Mouse (Mus musculus): Measurements from ENCODE around the gene Gm4724. TPM values are rescaled to one million over a fixed set of nuclear protein-coding genes. Genes with fewer than 3 reads are reported as not detected.

The Gm4724 gene
- polyA plus RNA-seq (2017; shearing (Covaris generic)), result 13.8 TPM

DNA sequence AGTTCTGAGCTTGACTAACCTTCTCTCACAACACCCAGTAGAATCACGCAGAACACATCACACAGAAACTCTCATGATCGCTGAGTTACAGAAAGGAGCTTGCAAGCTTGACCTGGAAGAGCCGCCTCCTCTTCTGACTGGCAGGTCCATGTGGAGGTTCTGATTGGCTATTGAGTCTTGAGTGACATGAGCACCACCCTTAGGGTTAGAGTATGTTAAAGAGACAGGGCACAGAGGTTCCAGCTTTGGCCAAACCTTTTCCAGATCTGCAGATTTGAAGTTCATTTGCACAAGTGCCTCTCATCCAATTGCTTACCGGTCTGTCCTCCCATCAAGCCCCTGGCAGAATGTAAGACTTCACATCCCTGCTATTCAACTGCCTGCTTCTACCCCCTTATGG is at the start of gene Gm4724:
Gene Gm4724, minus strand, starts transcription at position 101 of the 400 bp plus-strand sequence.

DNA sequence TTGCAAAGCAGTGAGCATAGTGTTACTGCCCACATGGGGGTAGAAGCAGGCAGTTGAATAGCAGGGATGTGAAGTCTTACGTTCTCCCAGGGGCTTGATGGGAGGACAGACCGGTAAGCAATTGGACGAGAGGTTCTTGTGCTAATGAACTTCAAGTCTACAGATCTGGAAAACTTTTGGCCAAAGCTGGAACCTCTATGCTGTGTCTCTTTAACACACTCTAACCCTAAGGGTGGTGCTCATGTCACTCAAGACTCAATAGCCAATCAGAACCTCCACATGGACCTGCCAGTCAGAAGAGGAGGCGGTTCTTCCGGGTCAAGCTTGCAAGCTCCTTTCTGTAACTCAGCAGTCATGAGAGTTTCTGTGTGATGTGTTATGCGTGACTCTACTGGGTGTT is 34.1 kb upstream of the Gm4724 start, which contains the start of gene Zfp965:
Gene Zfp965, plus strand, starts transcription at position 301 of the 400 bp plus-strand sequence.

Other genes with a start within 250 kb of the Gm4724 start
- 3.4 TPM for gene Gm14391, start 228.9 kb downstream of the Gm4724 start, polyA plus RNA-seq (2017; shearing (Covaris generic))
- 3.6 TPM for gene Gm14440, start 160.7 kb downstream of the Gm4724 start, polyA plus RNA-seq (2017; shearing (Covaris generic))
- 11.9 TPM for gene Gm4631, start 97.6 kb downstream of the Gm4724 start, polyA plus RNA-seq (2017; shearing (Covaris generic))
- 2.9 TPM for gene Zfp968, start 63.4 kb downstream of the Gm4724 start, polyA plus RNA-seq (2017; shearing (Covaris generic))
- 6.5 TPM for gene Zfp965, start 34.2 kb upstream of the Gm4724 start, polyA plus RNA-seq (2017; shearing (Covaris generic))
- gene Gm11007, start 208.2 kb upstream of the Gm4724 start, polyA plus RNA-seq (2017; shearing (Covaris generic)), result 6.3 TPM

Data from CD4-positive, CD25-positive, alpha-beta regulatory T cell (primary cell).